Mouse (Mus musculus) neutrophil, adult 5-6 weeks (primary cell): Measurements from ENCODE around the gene Zfp652. TPM values are rescaled to one million over a fixed set of nuclear protein-coding genes. Genes with fewer than 3 reads are reported as not detected.

ENCODE experiments used
- ATAC-seq: fragments of 151-379, 151-347 bp; 2 replicates; pipeline ENCODE4 v1.8.0; 2017; ENCODE audit warnings: mild to moderate bottlenecking, moderate TSS enrichment; ENCODE audit not compliant: insufficient number of reproducible peaks, poor library complexity, low FRiP score, severe bottlenecking; ENCODE audit errors: extremely low read depth
- total RNA-seq: library from RNA; stranded (forward); fragments of 200-1000 nt; gene quantifications from 2 replicates; pipeline ENCODE4 v1.2.3, GENCODE M21; 2017

Zfp652 gene
- total RNA-seq, 1 experiment from 2014 or later, result 67.5 TPM

- ATAC-seq, result no peak
Measured at GRCm38 (mm10) chr11:95704970-95705330, 7.5 kb upstream of the Zfp652 start.

- ATAC-seq, result no peak
Measured at GRCm38 (mm10) chr11:95709534-95710040, 2.9 kb upstream of the Zfp652 start.

- no peak for ATAC-seq
Measured at GRCm38 (mm10) chr11:95710478-95710877, 2.0 kb upstream of the Zfp652 start.

- ATAC-seq, result peak; percentile 51
Measured at GRCm38 (mm10) chr11:95712085-95712562, 349 bp upstream of the Zfp652 start.

GRCm38 (mm10) chr11:95713225-95713810 is 845 bp downstream of the Zfp652 start:
- ATAC-seq, result peak; percentile 14; the same call in 1 of the 2 replicates

- ATAC-seq, result peak; percentile 28
Measured at GRCm38 (mm10) chr11:95713811-95714241, 1.4 kb downstream of the Zfp652 start.

- ATAC-seq, result no peak
Measured at GRCm38 (mm10) chr11:95714411-95714810, 1.9 kb downstream of the Zfp652 start.

- ATAC-seq, result no peak
Measured at GRCm38 (mm10) chr11:95716136-95716535, 3.7 kb downstream of the Zfp652 start.

GRCm38 (mm10) chr11:95719356-95719755 is 6.9 kb downstream of the Zfp652 start:
- no peak for ATAC-seq

GRCm38 (mm10) chr11:95723287-95723686 is 10.8 kb downstream of the Zfp652 start, which contains the start of gene B130006D01Rik:
B130006D01Rik (plus strand) TSS chr11:95723587.
- ATAC-seq, result no peak

GRCm38 (mm10) chr11:95724466-95724865 is 12.0 kb downstream of the Zfp652 start:
- no peak for ATAC-seq

GRCm38 (mm10) chr11:95726156-95726555 is 13.7 kb downstream of the Zfp652 start:
- no peak for ATAC-seq

GRCm38 (mm10) chr11:95727947-95728346 is 15.5 kb downstream of the Zfp652 start:
- no peak for ATAC-seq

GRCm38 (mm10) chr11:95728916-95729907 is 16.7 kb downstream of the Zfp652 start:
- 0 out of 2 replicates have a peak, but pooled peaks have one; percentile 23 for ATAC-seq

- no peak for ATAC-seq
Measured at GRCm38 (mm10) chr11:95734485-95734884, 22.0 kb downstream of the Zfp652 start.

- ATAC-seq, result no peak
Measured at GRCm38 (mm10) chr11:95737811-95738210, 25.3 kb downstream of the Zfp652 start.

- no peak for ATAC-seq
Measured at GRCm38 (mm10) chr11:95744521-95744920, 32.0 kb downstream of the Zfp652 start.

- no peak for ATAC-seq
Measured at GRCm38 (mm10) chr11:95746821-95747220, 34.3 kb downstream of the Zfp652 start.

- ATAC-seq, result no peak
Measured at GRCm38 (mm10) chr11:95748331-95748730, 35.9 kb downstream of the Zfp652 start.
